Mouse (Mus musculus): ENCODE data around the gene Nod1. TPM values are rescaled to one million over a fixed set of nuclear protein-coding genes. Genes with fewer than 3 reads are reported as not detected.
A peak's percentile ranks its signal among the peaks of the same experiment; 100 is the strongest.

Gene Nod1
- total RNA-seq, 2 experiments from 2014 or later: 19.8 to 21.2 TPM

DNA sequence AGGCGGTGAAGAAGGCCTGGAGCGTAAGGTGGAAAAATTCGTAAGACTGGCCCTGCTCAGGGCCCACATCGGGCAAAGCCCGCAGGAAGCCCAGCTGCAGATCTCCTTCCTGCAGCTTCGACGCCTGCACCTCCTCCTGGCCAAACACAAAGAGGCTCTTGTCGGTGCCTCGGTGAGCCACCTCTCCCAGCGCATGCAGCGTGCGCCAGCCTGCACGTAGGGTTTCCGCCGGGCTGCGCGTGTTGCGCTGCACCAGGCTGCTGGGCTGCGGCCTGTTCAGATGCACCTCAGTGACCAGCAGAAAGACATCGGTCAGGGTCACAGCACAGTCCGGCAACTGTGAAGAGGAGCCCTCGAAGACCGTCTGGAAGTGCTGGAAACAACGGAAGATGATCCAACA lies 28.7 kb downstream of the Nod1 start:
- DNase-seq: no peak
- intact Hi-C loops (cut with DNase I): no loop called here

DNA sequence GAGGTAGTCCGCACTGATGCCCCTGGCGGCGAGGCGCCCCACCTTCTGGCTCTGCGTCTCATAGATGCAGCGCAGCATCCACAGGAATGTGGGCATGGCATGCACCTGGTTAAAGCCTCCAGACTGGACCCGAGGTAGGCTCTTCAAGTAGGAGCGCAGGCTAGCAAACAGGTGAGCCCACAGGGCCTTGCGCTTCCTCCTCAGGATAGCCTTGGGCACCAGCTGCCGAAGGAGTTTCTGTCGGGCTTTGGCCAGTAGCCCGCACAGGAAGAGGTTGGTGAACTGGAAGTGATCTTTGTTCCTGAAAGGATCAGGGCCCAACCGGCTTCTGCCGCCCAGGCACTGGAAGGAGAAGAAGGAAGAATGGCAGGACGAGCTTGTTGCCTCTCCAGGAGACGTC lies 29.1 kb downstream of the Nod1 start:
- DNase-seq: no peak
- intact Hi-C loops (cut with DNase I): no loop called here

DNA sequence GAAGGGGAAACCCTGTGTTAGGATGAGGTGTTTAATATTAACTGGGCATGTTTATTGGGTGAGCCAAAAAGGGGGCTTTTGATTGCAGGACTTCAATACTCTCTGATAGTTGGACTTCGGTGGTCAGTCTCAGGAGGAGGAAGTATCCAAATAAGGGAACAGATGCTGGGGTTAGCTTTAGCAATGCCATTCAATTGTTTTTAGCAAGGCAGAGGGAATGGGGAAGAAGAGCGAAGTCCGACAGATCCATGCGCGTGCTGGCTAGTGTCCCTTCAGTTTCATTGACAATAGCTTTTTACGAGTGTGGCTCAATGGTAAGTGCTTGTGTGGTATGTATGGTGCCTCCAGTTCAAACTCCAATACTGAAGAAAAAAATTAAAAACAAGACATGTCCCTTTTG lies 31.3 kb downstream of the Nod1 start:
- no peak for DNase-seq
- intact Hi-C loops (cut with DNase I): loop anchor here (2.0 kb wide), 1 partner anchor 32 kb away; the partner anchor contains the start of gene Nod1

DNA sequence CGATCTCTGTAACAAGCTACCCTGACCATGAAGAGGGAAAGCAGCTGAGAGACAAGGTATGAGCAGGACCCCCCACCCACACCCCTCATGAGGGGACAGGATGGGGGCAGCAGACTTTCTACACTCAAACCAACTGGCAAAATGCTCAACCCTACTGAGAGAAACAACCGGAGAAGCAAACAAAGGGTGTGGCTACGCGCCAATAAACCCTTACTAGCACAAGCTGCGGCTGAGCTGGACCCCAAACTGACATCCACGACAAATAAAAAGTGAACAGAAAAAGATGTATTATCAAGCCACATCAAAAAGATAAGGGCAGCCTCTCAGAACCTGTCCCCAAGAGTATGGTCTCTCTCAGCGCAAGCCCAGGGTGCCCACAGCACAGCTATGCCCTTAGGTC lies 32.3 kb downstream of the Nod1 start:
- no peak for DNase-seq
- intact Hi-C loops (cut with DNase I): loop anchor here (2.0 kb wide), 1 partner anchor 33 kb away; the partner anchor contains the start of gene Nod1

DNA sequence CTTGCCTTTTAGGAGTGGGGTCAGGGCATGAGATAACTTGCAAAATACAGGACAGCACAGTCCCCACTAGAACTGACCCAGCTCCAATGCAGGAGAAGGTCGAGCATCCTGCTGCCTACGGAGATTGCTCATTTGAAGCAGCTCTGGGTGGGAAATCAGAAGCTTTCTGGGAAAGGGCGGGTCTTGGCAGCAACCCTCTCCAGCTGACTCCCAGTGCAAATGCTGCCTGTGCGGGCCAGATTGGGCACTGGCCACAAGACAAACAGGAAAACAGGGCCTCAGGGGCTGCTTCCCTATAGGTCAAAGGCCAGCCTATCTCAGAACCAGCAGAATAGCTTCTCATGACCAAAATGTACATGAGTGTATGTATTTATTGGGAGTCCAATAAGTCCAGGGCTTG lies 32.8 kb downstream of the Nod1 start:
- intact Hi-C loops (cut with DNase I): loop anchor here (2.0 kb wide), 1 partner anchor 33 kb away; the partner anchor contains the start of gene Nod1
- peak; percentile 74 to 75 for DNase-seq

DNA sequence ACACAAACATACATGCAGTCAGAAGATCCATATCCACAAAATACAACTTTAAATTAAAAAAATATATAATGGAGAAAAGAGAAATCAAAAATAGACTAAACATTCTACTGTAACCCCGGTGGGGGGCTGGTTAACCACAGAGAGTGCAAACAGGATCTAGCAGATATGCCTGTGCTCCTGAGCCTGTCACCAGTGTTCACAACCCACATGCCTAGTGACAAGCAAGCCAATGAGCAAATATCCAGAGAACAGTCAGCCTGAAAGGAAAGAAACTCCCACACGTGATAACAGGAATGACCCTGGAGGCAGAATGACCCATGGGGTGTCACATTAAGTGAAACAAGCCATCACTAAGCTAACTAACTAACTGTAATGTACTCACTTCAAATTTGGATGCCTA lies 35.9 kb downstream of the Nod1 start:
- intact Hi-C loops (cut with DNase I): no loop called here
- DNase-seq: no peak

DNA sequence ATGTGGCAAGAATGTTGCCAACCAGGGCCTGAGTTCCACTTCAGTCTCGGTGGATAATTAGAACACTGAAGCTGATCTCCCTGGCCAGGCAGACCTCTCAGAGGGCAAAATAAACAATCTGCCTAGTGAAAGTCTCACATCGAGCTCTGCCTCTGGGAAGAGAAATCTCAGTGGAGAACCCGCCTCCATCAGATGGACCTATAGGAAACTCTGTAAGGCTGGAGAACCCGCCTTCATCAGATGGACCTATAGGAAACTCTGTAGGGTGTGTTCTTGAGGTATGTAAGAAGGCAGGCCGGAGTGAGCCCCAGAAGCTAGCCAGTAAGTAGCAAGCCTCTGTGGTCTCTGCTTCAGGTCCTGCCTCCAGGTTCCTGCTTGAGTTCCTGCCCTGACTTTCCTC lies 37.5 kb downstream of the Nod1 start:
- intact Hi-C loops (cut with DNase I): loop anchor here (5.0 kb wide), 1 partner anchor 57 kb away; the partner anchor contains the start of gene Ggct
- peak in 1 of 2 experiments; percentile 1 for DNase-seq

DNA sequence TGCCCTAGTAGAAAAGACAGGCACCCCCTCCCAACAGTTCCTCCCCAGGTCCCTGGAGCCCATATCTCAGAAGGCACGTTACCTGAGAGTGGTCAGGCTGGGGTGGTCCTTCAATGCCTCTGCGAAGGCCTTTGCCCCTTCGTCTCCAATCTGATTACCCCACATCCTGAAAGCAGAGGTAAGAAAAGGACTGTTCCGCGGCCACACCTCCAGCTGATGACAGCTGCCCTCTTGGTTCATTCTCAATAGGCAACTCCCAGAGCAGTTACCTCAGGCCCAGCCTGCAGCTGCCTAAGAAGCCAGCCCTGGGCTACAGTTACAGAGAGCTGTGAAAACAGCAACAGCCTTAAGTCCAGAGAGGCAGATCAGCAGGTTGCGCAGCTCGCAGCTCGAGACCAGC lies 38.1 kb downstream of the Nod1 start:
- DNase-seq: peak in 1 of 2 experiments; percentile 13
- intact Hi-C loops (cut with DNase I): loop anchor here (5.0 kb wide), 1 partner anchor 58 kb away; the partner anchor contains the start of gene Ggct

DNA sequence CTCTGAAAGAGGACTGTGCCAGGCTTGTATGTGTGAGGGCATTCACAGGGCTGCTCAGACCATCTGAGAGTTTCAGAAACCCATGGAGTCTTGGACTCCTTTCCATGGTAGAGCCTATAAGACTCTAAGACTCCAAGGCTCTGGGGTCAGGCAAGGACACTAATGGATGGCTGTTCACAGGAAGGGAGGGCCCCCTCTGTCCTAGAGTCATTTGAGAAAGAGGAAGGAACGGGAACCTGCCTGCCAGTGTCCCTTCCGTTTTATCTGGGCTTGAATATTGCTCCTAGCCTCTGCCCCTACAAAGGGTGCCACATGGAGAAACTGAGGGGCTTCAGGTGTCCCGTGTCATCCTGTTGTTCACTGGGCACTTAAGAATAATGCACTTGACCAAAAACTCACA lies 38.5 kb downstream of the Nod1 start:
- DNase-seq: peak in 1 of 2 experiments; percentile 27
- intact Hi-C loops (cut with DNase I): loop anchor here (5.0 kb wide), 1 partner anchor 58 kb away; the partner anchor contains the start of gene Ggct

DNA sequence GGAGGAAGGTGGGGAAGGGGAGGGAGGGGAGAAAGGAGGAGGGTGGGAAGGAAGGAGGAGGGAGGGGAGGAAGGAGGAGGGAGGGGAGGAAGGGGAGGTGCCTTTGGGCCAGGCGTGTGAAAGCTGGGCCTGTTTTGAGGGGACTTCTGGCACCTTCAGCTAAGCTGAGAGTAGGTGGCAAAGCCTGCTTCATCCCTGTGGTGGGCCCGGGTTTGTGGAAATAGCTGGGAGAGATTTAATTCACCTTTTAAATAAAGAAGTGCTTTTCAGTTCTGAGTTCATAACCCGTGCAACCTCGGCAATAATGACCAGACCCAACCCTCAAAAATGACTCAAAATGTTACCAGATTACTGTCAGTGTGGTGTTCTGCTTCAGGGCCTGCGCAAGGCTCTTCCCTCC lies 39.2 kb downstream of the Nod1 start:
- intact Hi-C loops (cut with DNase I): loop anchor here (5.0 kb wide), 1 partner anchor 59 kb away; the partner anchor contains the start of gene Ggct
- DNase-seq: peak in 1 of 2 experiments; percentile 2

DNA sequence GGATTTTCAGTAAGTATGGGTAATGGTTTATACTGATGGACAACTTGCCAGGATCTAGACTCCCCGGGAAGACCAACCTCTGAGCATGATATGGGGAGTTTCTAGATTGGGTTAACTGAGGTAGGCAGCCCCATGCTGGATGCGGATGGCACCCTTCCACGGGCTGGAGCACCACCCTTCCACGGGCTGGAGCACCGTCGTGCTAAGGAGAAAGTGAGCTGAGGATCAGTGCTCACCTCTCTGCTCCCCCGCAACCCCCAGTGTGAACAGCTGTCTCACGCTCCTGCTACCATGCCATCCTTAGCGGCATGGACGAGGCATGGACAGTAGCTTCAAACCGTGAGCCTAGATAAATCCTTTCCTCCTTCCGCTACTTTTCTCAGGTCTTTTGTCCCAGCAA lies 39.9 kb downstream of the Nod1 start:
- intact Hi-C loops (cut with DNase I): loop anchor here (5.0 kb wide), 1 partner anchor 60 kb away; the partner anchor contains the start of gene Ggct
- DNase-seq: peak in 1 of 2 experiments; percentile 0

DNA sequence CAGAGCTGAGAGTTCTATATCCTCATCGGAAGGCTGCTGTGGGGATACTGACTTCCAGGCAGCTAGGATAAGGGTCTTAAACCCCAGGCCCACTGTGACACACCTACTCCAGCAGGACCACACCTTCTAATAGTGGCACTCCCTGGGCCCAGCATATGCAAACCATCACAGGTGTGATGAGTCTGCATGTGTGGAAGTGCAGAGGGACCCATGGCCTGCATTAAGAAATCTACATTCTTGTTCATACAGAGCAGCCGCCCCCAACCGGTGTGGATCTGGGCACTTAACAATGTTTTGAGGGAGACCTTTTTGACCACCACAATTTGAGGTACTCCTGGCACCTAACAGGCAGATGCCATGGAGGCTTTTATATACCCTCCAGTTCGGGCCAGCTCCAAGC lies 40.8 kb downstream of the Nod1 start:
- peak in 1 of 2 experiments; percentile 0 for DNase-seq
- intact Hi-C loops (cut with DNase I): loop anchor here (5.0 kb wide), 1 partner anchor 61 kb away; the partner anchor contains the start of gene Ggct

DNA sequence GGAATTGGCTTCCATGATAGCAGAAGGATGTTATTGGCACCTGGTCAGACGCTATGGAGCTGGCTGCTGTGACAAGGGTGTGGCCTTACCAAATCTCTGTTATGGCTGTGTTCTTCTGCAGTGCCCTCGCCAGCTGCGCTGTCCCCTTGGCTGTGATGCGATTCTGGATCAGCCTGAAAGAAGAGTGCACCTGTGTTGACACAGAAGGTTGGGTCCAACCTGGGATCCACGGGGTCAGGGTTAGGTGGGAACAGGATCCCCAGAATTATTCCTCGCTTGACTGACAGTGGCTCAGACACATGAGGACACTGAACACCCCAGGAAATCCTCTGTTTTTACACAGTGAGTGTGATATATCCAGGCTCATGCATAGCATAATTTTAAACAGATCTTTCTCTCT lies 44.5 kb downstream of the Nod1 start:
- intact Hi-C loops (cut with DNase I): no loop called here
- no peak for DNase-seq

DNA sequence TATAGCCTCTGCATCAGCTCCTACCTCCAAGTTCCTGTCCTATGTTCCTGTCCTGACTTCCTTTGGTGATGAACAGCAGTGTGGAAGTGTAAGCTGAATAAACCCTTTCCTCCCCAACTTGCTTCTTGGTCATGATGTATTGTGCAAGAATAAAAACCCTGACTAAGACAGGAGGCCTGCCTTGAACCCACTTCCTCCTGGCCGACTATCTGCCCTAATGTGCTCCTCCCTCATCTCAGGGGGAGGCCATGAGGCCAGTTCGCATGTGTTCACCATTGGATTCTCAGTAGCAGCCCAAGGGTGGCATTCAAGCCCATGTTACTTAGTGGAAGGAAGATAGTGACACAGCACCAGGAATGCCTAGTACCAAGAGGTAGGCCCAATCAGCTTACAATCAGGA lies 45.5 kb downstream of the Nod1 start:
- intact Hi-C loops (cut with DNase I): no loop called here
- DNase-seq: no peak

DNA sequence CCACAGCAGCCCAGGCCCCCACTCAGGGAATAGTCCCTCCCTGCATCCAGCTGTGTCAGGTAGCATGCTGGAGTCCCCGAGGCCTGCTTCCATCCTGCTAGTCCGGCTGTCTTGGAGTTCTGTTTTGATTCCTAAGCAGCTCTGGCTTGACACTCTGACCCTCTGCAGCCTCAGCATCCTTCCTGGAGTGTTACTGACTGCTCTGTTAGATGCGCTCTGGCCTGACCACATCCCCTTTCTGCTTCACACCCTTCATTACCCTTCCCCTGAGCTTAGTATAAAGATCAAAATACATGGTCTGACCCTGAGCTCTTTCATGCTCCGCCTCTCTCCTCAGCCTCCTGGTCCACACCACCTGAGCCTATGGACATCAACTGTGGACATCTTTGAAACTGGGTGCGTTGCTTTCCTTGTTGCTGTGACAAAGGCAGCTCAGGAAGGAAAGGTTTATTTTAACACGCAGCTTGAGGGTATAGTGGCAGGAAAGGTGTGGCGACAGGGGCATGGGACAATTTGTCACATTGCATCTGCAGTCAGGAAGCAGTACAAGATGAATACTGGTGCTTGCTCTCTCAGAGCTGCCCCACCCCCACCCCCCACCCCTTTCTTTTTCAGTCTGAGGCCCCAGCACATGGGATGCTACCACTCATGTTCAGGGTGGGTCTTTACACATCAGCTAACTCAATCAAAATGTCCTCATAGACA lies 46.5 kb downstream of the Nod1 start:
- intact Hi-C loops (cut with DNase I): no loop called here

DNA sequence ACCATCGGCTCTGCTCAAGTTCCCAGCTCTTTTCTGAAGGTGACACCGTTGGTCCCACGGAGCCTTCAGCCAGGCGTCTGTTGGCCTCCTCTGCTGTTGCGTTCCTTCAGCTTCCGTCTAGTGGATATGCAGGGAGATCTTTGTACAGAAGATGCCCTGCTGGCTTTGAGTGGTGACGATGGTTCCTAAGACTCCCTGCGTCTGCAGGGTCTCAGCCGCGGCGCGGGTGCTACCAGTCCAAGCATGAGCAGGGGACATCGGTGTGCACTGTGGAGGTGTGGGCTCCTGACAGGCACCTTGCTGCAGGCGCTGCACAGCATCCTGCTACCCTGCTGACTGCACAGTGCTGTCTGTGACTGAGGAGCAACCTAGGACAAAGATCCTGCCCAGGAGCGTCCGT lies 47.9 kb downstream of the Nod1 start:
- no peak for DNase-seq
- intact Hi-C loops (cut with DNase I): no loop called here

More for the DNA sequence above, 46.5 kb downstream of the Nod1 start:
- DNase-seq: no peak

DNA sequence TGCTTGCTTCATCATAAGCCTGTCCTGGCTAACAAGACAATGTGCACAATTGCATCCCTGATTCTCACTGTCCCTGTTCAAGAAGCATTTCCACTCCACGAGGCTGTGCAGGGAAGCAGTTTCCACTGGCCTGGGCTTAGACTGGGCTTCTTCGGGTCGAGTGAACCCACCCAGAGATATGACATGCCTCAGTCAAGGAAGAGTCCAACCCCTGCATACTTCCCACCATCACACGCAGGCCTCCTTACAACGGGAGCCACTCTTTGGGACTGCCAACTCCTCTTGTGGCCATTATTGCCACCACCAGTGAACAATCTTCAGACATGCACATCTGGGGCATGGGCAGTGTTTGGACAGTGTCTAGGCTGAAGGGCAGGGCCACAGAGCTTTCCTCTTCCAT lies 53.9 kb downstream of the Nod1 start:
- no peak for DNase-seq
- intact Hi-C loops (cut with DNase I): loop anchor here (5.0 kb wide), 2 partner anchors 106 to 211 kb away; no protein-coding TSS in a partner anchor

DNA sequence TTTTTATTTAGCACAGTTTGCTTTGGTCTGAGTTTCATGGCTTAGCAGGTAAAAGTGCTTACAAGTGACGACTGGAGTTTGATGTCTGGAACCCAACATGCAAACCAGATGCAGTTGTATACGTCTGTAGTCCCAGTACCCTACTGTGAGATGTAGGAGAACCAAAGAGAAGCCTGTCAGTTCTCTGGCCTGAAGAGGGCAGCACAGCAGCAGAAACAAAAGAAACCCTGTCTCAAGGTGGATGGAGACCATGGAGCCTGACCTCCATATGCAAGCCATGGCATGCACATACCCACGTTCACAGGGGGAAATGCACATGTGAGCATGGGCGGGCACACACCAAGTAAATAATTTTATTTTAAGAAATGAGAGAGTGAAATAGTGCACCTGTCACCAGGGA lies 54.9 kb downstream of the Nod1 start:
- intact Hi-C loops (cut with DNase I): loop anchor here (1.0 to 5.0 kb wide), 6 partner anchors 55 to 249 kb away; partner anchors contain the start of genes Ggct and Nod1
- DNase-seq: peak; percentile 73 to 76

DNA sequence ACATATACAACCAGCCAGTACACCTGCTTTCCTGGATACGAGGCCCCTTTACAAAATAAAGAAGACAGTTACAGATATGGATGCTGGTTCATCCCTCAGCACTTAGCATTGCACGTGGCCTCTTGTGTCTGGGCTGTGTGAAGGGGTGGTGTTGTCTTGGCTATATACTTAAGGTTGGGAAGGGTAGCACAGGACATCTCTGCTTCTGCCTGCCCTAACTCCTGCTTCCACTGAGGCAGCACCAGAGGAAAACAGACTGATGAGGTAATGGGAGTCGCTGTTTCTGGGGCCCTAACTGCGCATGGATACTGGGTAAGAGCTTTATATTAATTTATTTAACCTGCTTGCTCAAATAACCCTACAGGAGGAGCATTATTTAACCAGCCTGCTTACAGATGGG lies 55.5 kb downstream of the Nod1 start:
- intact Hi-C loops (cut with DNase I): loop anchor here (1.0 to 5.0 kb wide), 6 partner anchors 56 to 250 kb away; partner anchors contain the start of genes Ggct and Nod1
- no peak for DNase-seq

DNA sequence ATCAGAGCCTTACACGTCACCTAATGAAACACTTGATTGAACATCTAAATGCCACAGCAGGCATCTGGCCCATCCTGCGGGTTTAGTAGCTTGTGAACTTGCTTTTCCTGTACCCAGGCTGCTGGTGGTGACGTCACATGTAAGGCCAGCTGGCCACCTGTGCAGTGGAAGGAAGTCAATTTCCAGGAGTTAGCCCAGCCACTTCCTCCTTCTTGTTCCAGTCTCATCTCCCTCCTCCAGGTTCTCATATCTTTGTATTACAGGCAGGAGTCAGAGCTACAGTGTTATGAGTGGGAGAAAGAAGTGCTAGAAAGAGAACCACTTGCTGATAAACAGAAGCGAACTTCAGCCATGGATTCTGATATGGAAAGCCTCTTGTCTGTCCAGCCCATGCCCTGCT lies 56.2 kb downstream of the Nod1 start:
- intact Hi-C loops (cut with DNase I): loop anchor here (2.0 to 5.0 kb wide), 4 partner anchors 57 to 251 kb away; partner anchors contain the start of gene Nod1

DNA sequence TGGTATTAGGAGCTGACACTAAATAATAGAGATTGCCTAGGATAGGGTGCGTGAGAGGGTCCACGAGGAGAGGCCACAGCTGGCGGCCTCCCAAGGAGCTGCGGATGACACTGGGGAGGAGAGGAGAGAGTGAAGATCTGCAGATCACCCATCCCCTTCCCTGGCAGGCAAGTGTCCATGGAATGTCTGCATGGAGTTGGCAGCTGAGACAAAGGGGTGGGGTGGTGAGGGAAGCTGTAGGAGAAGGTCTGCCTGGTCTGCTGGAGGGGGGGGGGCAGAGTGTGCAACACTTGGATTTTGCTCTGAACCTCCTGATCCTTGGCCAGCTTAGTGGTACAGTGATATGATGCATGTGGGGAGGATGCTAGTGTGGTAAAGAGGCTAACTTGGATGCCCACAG lies 57.4 kb downstream of the Nod1 start:
- intact Hi-C loops (cut with DNase I): loop anchor here (5.0 kb wide), 2 partner anchors 103 to 208 kb away; no protein-coding TSS in a partner anchor
- DNase-seq: no peak

More for the DNA sequence above, 56.2 kb downstream of the Nod1 start:
- no peak for DNase-seq

All from heart, postnatal 36 days (tissue).